Mouse (Mus musculus) thymus, adult 2 months (tissue): Measurements from ENCODE around the gene Macf1. TPM values are rescaled to one million over a fixed set of nuclear protein-coding genes. Genes with fewer than 3 reads are reported as not detected.

Experiments
- DNase-seq: peaks from one replicate; pipeline ENCODE4 v3.0.0; 2021
- H3K27ac ChIP-seq: fragments of 200-500 bp; 2 replicates; pipeline ENCODE4 v1.5.1; 2012; ENCODE audit warnings: low read length, control low read depth; ENCODE audit not compliant: control insufficient read depth, insufficient read depth
- H3K27me3 ChIP-seq: fragments of 200-500 bp; 2 replicates; pipeline ENCODE4 v1.6.1; 2012; ENCODE audit warnings: mild to moderate bottlenecking, low read length, moderate library complexity, mixed read lengths; ENCODE audit not compliant: control insufficient read depth, insufficient read depth
- H3K36me3 ChIP-seq: fragments of 200-500 bp; 2 replicates; pipeline ENCODE4 v1.6.1; 2012; ENCODE audit warnings: mild to moderate bottlenecking, low read length, moderate library complexity; ENCODE audit not compliant: control insufficient read depth, insufficient read depth
- H3K4me1 ChIP-seq: fragments of 200-500 bp; replicated peaks from 2 replicates; pipeline ENCODE4 v1.6.1; 2012; ENCODE audit warnings: low read length; ENCODE audit not compliant: control insufficient read depth, insufficient read depth
- H3K4me3 ChIP-seq: fragments of 200-500 bp; 2 replicates; pipeline ENCODE4 v1.5.1; 2012; ENCODE audit warnings: mild to moderate bottlenecking, low read length, control low read depth, moderate library complexity; ENCODE audit not compliant: control insufficient read depth, insufficient read depth
- CTCF ChIP-seq: fragments of 200-500 bp; IDR thresholded peaks from 2 replicates; pipeline ENCODE4 v1.5.1; 2012; ENCODE audit warnings: mild to moderate bottlenecking, control low read depth, low read length, moderate library complexity, borderline replicate concordance; ENCODE audit not compliant: control insufficient read depth, poor library complexity, insufficient read depth; ENCODE audit errors: extremely low read depth
- POLR2A ChIP-seq: fragments of 200-500 bp; IDR thresholded peaks from 2 replicates; pipeline ENCODE4 v1.6.1; 2012; ENCODE audit warnings: mild to moderate bottlenecking, low read length, control low read depth, moderate library complexity; ENCODE audit not compliant: control insufficient read depth, poor library complexity, insufficient read depth; ENCODE audit errors: extremely low read depth
- WGBS: fragments of 180-500 bp; shearing (Covaris S2); methylation state at CpG from one replicate; pipeline ENCODE4 v1.1.7; 2018; 5-methylcytosine and 5-hydroxymethylcytosine counted together
- polyA plus RNA-seq: library from polyadenylated mRNA; depleted of rRNA; stranded (reverse); fragments of >200 nt; gene quantifications from 2 replicates; pipeline ENCODE4 v1.2.3, GENCODE M21; 2012

Macf1 gene
- polyA plus RNA-seq, 1 experiment: 121 TPM

DNA sequence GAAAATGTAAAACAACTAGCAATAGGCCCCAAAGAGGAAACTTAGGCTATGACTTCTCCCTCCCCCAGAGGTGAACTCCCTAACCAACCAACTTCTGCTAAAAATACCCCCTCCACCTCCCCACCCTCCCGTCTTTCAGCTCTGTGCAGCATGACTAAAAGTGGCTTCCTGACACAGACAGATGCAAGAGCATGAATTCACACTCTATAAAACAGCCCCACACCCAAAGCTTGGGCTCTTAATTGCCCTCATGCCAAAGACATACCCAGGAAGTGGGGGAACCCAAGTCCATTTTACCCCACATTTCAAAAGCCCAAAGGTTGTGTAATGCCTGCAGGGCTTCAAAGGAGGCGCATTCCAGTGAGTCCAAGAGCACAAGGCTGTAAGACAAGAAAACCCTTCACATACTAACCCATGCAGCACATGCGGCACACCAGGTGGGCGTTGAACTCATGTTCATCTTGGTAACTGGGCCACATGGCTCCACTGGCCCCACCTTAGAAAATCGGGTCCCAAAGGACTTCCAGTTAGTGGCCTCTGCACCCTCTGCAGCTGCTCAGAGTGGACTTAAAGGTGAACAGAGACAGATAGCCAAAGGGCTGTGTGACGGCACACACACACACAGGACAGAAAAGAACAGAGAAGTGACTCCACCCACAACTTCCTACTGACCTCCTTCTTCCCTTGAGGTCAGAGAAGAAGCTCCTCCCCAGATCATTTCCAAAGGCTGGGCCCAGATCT, 119.9 kb downstream of the Macf1 start:
- WGBS: 8% methylated on average over 6 of the region's 6 CpGs
- no peak for TF ChIP-seq CTCF
- no peak for TF ChIP-seq POLR2A
- no peaks in the 10 kb centered on the region for H3K27me3 ChIP-seq
- no peaks in the 10 kb centered on the region for H3K36me3 ChIP-seq
- peak; percentile 69 for DNase-seq
- H3K4me1 ChIP-seq: peaks cover 21% of the 10 kb centered on the region
- peak overlapping the region; percentile 40 for H3K4me3 ChIP-seq
- peak overlapping the region; percentile 96 for H3K27ac ChIP-seq

DNA sequence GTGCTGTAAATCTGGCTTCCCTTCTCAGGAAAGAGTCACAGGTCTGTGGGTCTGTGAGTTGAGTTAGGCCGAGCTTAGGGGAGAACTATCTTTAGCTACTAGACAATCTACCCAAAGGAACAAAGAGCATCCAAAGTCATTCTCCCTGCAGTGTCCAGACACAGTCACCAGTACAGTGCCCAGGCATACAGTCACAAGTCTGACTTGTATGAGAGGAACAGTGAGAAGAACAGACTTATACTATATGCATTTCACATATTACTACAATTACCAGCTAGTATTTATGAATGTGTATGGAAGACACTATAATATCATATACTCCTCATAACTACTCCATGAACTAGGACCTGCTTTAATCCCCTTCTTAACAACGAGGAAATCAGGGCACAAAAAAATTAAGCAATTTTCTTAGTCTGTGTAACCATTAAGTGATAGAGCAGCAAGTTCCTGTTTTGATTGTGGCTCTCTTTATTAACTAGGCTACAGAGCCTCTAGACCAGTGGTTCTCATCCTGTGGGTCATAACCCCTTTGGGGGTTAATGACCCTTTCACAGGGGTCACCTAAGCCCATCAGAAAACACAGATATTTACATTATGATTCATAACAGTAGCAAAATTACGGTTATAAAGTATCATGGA, 121.9 kb downstream of the Macf1 start:
- Histone ChIP-seq H3K4me1 (peaks cover 21% of the 10 kb centered on the region), H3K27ac (no peak overlapping the region), H3K27me3 (no peaks in the 10 kb centered on the region), H3K4me3 (no peak overlapping the region), H3K36me3 (no peaks in the 10 kb centered on the region)
- TF ChIP-seq POLR2A (no peak), CTCF (no peak)
- WGBS: 59% methylated on average over 3 of the region's 3 CpGs
- DNase-seq: no peak

DNA sequence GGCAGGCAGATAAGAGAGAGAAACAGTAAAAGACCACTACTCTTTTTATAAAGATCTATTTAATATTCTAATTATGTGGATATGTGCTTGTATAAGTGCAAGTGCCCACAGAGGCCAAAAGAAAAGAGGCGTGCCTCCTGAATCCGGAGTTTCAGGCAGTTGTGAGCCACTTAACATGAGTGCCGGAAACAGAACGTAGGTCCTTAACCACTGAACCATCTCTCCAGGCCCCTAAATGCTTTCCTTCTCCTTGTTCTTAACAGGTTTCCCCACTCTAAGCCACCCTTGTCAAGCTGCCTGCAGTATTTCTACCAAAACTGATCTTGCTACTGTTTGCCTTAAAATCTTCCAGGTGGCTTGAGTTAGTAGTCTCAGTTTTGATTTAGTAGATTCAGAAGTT, 123.3 kb downstream of the Macf1 start:
- WGBS: 88% methylated on average over 4 of the region's 4 CpGs
- H3K4me3 ChIP-seq: no peak overlapping the region
- no peaks in the 10 kb centered on the region for H3K27me3 ChIP-seq
- H3K4me1 ChIP-seq: peaks cover 21% of the 10 kb centered on the region
- no peak for DNase-seq
- no peaks in the 10 kb centered on the region for H3K36me3 ChIP-seq
- TF ChIP-seq POLR2A (no peak), CTCF (no peak)
- H3K27ac ChIP-seq: no peak overlapping the region

DNA sequence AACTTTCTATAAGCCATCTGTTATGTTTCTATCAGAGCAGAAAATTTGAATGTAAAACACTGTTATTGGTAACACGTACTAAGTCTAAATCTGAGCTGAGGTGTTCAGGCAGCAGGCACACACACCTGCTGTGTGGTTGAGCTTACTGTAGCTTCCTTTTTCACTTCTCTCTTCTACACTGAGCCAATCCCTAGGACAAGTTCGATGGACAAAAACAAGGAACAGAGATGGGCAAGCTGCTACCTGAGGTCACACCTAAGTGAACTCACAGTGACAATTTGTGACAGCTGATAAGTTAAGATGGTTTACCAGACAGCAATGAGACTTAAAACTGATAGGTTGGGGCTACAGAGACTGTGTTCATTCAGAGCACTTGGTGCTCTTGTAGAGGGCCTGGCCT, 125.7 kb downstream of the Macf1 start:
- H3K36me3 ChIP-seq: no peaks in the 10 kb centered on the region; the same call in 1 of the 2 replicates
- peaks cover 1% of the 10 kb centered on the region for H3K4me1 ChIP-seq
- TF ChIP-seq CTCF: no peak
- TF ChIP-seq POLR2A: no peak
- H3K27ac ChIP-seq: no peak overlapping the region
- H3K27me3 ChIP-seq: no peaks in the 10 kb centered on the region
- DNase-seq: no peak
- WGBS: 47% methylated on average over 2 of the region's 2 CpGs
- H3K4me3 ChIP-seq: no peak overlapping the region

DNA sequence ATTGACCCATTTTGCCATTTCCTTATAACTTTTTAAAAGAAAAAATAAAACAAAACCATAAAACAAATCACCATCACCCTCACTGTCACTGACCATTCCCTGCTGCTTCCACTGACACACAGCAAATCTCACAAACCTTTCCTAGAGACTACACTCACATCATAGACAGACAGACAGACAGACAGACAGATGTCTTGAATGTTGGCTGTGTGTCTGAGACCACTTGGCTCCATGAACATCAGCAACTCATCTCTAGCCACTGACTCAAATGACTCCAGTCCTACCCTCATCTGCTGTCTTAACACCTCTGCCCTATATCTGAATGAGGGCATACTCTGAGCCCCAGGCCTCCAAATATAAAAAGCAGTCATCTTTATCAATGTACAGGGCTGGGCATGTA, 128.9 kb downstream of the Macf1 start:
- no peaks in the 10 kb centered on the region; the same call in none of the 2 replicates for H3K4me1 ChIP-seq

DNA sequence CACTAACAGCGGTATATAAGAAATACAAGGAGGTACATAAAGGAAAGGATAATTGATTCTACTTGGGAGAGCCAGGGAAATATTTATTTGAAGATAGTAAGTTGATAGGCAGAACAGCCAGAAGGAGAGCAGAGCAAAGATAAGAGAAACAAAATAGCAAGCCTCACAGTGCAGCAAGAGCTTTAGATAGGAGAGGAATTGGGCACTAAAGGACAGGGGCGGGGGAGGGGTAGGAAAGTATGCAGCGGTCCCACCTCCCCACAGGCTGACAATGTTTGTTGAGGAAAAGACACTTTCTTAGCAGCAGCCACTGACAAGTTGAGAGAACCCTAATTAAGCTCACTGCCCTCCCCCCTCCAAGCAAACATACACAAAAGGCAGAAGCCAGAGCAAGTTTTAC, 131.5 kb downstream of the Macf1 start:
- TF ChIP-seq POLR2A (no peak), CTCF (no peak)
- Histone ChIP-seq H3K4me1 (peaks cover 3% of the 10 kb centered on the region), H3K27me3 (no peaks in the 10 kb centered on the region), H3K36me3 (peaks cover 5% of the 10 kb centered on the region; the same call in 1 of the 2 replicates), H3K27ac (no peak overlapping the region), H3K4me3 (no peak overlapping the region)
- DNase-seq: no peak
- 99% methylated on average over 3 of the region's 3 CpGs for WGBS

More for the DNA sequence above, 128.9 kb downstream of the Macf1 start:
- TF ChIP-seq POLR2A: no peak
- no peak for TF ChIP-seq CTCF
- Histone ChIP-seq H3K4me3 (no peak overlapping the region), H3K27ac (no peak overlapping the region), H3K27me3 (no peaks in the 10 kb centered on the region), H3K36me3 (peaks cover 5% of the 10 kb centered on the region; the same call in 1 of the 2 replicates)
- DNase-seq: no peak
